Mouse (Mus musculus) layer of hippocampus, adult 8-10 months (tissue): ENCODE data around the gene Atp6v1a. TPM values are rescaled to one million over a fixed set of nuclear protein-coding genes. Genes with fewer than 3 reads are reported as not detected.

Source experiments
- DNase-seq, 2 experiments: peaks; one replicate each; pipeline ENCODE4 v3.0.0; 2022; ENCODE audit warnings: low spot score in 2 of 2
- total RNA-seq, 4 experiments: library from RNA; stranded (reverse); gene quantifications; 2 replicates each; pipeline ENCODE4 v1.2.4; 2022

Atp6v1a gene
- total RNA-seq, result 100 to 1,000 TPM; 529 to 603 (median 565) TPM

DNA sequence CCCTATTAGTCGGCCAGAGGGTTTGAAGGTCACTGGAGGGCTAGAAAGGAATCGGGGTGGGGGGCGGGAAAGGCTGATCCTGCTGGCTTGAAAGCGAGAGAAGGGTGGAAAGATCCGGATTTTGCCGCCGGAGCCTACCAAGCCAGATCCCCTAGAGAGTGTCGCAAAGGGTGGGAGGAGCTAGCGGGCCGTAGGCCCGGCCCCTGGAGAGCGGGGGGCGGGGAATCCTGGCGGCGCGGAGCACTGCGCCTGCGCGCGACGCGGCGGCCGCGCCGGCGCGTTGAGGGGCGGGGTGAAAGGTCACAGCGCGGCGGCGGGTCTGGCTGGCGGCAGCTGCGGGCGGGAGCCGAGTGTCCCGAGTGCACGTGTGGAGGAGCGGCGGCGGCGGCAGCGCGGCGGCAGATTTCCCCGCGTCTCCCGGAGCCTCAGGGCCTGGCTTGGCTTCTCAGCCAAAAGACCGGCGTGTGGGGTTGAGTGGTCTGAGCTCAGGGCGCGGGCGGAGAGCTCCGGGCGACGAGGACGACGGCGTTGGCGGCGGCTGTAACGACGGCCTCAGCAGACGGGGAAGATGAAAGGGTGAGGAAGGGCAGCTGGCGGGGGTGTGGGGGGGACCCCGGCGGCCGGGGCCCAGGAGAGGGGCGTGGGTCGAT lies at the start of gene Atp6v1a, which contains the start of gene Naa50:
Gene Atp6v1a, minus strand, starts transcription at position 170 of the 650 bp plus-strand sequence.
Gene Naa50, plus strand, starts transcription at position 295 of the 650 bp plus-strand sequence.
- DNase-seq, result peak; percentile 88

DNA sequence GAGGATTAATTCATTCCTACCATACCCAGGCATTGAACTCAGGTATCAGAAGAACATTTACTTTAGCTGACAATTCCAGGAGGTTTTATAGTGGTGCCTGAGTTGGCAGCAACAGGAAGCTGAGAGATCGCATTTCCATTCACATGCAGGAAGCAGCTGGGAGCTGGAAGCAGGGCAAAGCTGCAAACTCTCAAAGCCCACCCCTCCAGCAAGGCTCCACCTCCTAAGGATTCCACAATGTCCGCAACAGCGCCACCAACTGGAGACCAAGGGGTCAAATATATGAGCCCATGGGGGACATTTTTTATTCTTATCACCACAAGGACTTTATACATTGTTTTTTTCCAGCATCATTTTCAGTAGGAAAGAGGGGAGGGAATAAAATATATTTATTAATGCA lies 49.3 kb upstream of the Atp6v1a start:
- DNase-seq, result no peak

DNA sequence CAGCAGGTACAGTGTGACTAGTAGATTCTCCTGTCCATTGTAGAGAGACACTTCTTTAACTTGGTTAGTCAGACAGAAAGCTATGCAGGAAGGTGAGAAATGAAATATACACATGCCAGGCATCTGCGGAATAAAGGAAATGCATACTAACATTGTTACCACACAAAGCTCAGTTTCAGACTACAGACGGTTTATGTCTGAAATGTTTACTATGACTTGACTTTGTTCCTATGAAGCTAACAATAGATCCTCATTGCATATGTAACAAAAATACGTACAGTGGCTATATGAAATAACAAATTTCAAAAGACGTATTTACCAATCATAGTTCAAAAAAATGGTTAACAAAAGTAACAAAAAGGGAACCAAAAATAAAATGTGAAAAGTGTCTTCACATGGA lies 47.7 kb upstream of the Atp6v1a start:
- no peak for DNase-seq

DNA sequence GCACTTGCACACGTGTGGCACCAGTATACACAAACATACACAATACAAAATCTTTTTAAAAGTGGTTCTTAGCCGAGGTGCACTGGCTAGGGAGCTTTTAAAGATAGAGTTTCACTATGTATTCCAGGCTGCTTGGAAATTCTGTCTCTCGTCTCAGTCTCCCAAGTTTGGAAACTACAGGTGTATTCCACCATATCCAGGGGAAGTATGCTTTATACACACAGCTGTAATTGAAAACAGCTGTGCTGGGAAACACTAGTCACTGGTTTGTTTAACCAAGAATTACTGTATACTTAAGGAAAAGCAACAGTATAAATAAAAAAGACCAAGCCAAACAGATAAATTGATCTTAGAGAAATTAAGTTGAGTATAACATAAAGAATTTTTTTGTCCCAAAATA lies 45.3 kb upstream of the Atp6v1a start:
- DNase-seq, result no peak

- DNase-seq, result no peak
Measured at GRCm38 (mm10) chr16:44182597-44182996, 43.1 kb upstream of the Atp6v1a start.

- DNase-seq, result no peak
Measured at GRCm38 (mm10) chr16:44178555-44178954, 39.0 kb upstream of the Atp6v1a start.

DNA sequence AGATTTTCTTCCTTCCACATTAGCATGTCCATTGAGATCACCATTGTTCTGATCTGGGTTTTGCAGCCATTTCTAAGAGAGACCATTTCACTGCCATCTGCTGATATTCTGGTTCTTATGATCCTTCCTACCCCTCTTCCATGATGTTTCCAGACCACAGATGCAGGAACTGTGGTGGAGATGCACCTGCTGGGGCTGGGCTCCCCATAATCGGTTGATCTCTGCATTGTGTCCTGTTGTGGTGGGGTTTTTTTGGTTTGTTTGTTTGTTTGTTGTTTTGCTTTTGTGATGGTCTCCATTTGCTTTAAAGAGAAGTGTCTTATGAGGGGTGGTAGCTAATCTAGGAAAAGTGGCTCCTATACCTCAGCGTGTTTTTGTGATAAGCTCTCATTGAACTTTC lies 37.0 kb upstream of the Atp6v1a start:
- DNase-seq, result no peak

GRCm38 (mm10) chr16:44175001-44175400 lies 35.5 kb upstream of the Atp6v1a start:
- DNase-seq, result no peak

GRCm38 (mm10) chr16:44173966-44174530 lies 34.5 kb upstream of the Atp6v1a start:
- no peak for DNase-seq

DNA sequence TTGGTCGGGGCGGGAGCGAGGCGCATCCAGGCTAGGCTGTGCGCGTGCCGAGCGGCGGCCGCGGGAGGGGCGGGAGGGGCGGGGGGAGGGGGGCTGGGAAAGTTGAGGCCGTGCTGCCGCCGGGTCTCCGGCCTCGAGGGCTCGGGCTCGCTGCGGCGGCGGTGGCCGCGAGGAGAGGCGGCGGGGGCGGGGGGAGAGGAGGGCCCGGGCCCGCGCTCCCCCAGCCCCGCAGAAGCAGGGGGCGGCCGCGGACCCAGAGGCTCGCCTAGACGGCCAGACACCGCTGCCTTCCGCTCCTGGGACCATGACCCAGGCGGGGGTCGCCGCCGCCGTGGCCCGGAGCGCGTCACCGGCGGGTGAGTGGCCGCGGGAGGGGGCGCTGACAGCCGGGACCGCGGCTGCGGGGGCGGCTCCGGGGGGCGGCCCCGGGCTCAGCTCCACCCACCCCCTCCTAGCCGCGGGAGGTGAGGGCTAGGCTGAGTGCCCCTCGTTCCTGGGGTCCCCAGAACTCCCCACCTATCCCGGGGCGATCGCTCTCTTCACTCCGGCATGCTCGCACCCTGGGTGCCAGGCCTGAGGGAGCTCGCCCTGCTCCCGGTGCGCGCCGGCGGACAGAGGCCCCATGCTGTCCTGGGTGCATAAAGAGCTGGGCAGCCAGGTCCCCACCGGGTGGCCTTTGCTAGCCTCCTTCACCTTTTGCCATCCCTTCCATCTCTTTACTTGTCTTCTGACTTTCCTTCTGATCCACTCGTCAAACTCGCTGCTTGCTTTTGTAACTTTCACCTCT lies 33.8 kb upstream of the Atp6v1a start, which contains the start of gene Usf3:
Gene Usf3, plus strand, starts transcription at position 92 of the 787 bp plus-strand sequence.
- peak; percentile 28 to 40 for DNase-seq

DNA sequence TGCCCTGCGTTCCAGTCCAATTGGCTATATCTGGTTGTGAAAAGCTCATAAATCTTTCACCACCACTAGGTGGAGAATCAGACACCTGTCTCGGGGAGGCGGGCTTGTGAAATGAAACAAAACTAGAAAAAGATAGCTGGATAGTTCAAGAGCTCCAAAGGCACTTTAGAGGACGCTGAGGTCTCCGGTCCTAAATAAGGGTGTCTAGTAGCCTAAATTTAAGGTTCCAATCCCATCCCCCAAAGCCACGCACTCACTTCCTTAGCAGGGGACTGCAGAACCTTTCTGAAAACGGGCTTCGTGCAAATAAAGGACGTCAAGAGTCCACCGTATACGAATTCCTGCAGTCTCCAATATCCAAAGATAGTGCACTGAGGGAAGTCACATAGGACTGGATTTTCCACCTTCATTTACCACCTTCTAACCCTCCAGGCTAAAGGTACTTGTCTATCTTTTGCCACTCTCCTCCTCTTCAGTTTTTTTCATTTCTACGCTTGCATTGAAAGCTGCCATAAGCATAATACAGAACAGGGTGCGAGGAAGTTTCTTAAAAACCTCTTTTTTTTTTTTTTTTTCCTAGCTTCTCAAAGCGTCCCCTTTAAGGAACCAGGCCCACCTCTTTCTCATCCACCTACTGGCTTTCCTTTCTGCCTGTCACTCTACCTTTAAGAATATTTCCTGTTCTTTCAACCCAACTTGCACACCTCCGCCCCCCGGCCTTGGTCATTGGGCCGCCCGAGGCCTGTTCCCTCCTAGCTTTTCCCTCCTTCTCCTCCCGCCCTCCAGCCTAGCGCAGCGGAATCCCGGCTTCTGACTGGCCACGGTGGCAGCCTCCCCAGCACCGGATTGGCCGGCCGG lies 33.0 kb upstream of the Atp6v1a start:
- DNase-seq, result peak; percentile 98

GRCm38 (mm10) chr16:44168990-44169389 lies 29.5 kb upstream of the Atp6v1a start:
- no peak for DNase-seq

DNA sequence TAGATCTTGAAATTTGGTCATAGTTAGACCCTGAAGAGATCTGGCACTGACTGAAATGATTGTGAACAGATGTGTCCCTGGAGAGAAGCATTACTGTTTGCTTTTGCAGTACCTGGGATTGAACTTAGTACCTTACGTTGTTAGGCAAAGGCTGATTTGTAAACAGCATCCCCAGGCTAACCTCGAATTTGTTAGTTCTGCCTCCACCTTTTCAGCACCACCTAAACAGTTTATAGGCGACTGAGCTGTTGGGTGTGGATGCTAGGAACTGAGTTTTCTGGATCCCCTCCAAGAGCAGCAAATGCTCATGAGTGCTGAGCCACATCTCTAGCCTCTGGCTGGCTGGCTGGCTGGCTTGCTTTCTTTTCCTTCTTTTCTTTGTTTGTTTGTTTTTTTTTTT lies 25.7 kb upstream of the Atp6v1a start:
- DNase-seq, result no peak

GRCm38 (mm10) chr16:44163831-44164230 lies 24.3 kb upstream of the Atp6v1a start:
- DNase-seq, result no peak

GRCm38 (mm10) chr16:44159325-44159724 lies 19.8 kb upstream of the Atp6v1a start:
- DNase-seq, result no peak

- no peak for DNase-seq
Measured at GRCm38 (mm10) chr16:44154497-44155057, 15.1 kb upstream of the Atp6v1a start.

DNA sequence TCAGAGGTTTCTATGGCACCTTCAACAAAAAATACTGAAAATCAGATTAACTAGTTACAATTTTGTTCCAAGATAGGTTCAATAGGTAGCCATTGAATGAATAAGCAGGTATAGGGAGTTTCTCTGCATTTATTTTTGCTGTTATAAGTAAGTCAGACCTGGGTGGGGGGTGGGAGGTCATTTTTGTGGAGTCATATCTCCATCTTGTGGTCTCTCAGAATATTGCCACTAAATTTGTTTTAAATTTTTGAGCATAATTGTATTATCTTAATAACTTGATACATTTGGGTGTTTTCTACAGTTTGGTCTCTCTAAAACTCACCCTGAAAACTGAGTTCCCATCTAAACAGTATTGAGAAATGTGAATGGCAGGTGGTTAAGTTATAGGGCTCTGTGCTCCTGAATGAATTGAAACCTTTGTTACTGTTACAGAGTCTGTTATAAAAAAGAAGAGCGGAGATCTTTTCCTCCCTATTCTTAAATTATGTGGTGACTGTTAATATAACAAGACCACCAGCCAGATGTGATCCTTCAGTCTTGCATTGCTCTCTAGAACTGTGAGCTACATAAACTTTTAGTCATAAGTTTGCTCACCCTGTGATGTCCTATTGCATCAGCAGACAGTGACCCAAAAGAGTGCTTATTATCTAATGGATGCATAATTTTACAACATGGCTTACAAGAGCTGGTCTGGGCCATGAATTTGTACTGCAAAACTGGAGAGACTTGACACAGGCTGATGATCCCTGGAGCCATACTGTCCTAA lies 9.7 kb upstream of the Atp6v1a start:
- DNase-seq, result no peak

- no peak for DNase-seq
Measured at GRCm38 (mm10) chr16:44141483-44141882, 2.0 kb upstream of the Atp6v1a start.

DNA sequence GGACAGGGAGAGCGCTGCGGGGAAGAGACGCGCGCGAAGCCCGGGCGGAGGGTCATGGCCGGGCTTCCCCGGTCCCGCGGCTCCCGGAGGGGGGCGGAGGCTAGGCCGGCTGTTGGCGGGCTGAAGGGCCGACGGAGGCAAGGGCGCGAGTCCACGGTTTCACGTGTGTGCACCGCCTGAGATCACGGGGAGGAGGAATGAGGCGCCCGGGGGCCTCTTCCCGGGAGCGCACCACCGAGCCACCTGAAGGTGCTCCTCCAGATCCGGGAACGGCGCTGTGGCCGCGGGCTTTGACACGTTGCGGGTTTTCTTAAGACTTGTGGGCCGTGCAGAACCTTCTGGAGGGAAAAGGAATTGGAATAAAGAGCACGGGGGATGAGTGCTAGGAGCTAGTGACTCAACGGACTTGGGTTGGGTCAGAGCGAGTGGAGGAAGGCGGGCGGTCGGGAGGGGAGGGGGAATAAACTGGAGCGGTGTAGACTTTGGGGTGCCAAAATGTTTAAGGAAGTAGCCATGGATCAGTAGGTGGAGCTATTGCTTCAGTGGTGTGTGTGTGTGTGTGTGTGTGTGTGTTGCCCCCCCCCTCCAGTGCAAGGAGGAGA lies 782 bp upstream of the Atp6v1a start:
- DNase-seq, result peak; percentile 47 to 65

- DNase-seq, result peak; percentile 83 to 92
Measured at GRCm38 (mm10) chr16:44138979-44139535, 448 bp downstream of the Atp6v1a start.
